8 mouse cellular contexts compared by ENCODE assay signal in genomic region chr7:13277833-13278232, GRCm38 (mm10). TPM values are rescaled to one million over a fixed set of nuclear protein-coding genes. Genes with fewer than 3 reads are reported as not detected.
DNase-seq lines count a peak whose midpoint lies in the region; ATAC-seq and TF ChIP-seq lines count a peak whose summit lies in the region.

No protein-coding gene starts in this region.

- no peak for TF ChIP-seq POLR2A in lung, adult 2 months (IDR thresholded peaks at IDR 0.05; ENCODE audit: borderline replicate concordance, extremely low read depth, low read depth, low read length)

- peak overlapping the region; percentile 88 for H3K4me2 ChIP-seq in embryonic facial prominence, embryonic 14.5 days (ENCODE audit: low read depth, low read length)
- H3K4me2 ChIP-seq in intestine, postnatal 0 days (replicated peaks; ENCODE audit: low read depth), result peak overlapping the region; percentile 86
- H3K4me2 ChIP-seq in neural tube, embryonic 13.5 days, result peak overlapping the region; percentile 76

- peaks cover 47% of the 10 kb centered on the region for H3K36me3 ChIP-seq in embryonic facial prominence, embryonic 14.5 days (ENCODE audit: control insufficient read depth, insufficient read depth, low read length)
- H3K36me3 ChIP-seq in intestine, postnatal 0 days (ENCODE audit: control insufficient read depth, insufficient read depth), result 0 out of 2 replicates have a peak, but pooled peaks cover 10% of the 10 kb centered on the region
- peaks cover 46% of the 10 kb centered on the region for H3K36me3 ChIP-seq in neural tube, embryonic 13.5 days

- no peaks in the 10 kb centered on the region for H3K27me3 ChIP-seq in embryonic facial prominence, embryonic 14.5 days (replicated peaks; ENCODE audit: control insufficient read depth, insufficient read depth, low read length)
- no peaks in the 10 kb centered on the region for H3K27me3 ChIP-seq in intestine, postnatal 0 days (replicated peaks; ENCODE audit: control insufficient read depth, insufficient read depth, low read length)
- H3K27me3 ChIP-seq in neural tube, embryonic 13.5 days, result no peaks in the 10 kb centered on the region

- no peaks in the 10 kb centered on the region for H3K9me3 ChIP-seq in embryonic facial prominence, embryonic 14.5 days (ENCODE audit: control insufficient read depth, low read length)
- no peaks in the 10 kb centered on the region for H3K9me3 ChIP-seq in intestine, postnatal 0 days (ENCODE audit: control insufficient read depth)
- no peaks in the 10 kb centered on the region for H3K9me3 ChIP-seq in neural tube, embryonic 13.5 days

- ATAC-seq in embryonic facial prominence, embryonic 14.5 days (ENCODE audit: low read depth), result no peak
- no peak for ATAC-seq in intestine, postnatal 0 days
- peak; percentile 2 for ATAC-seq in neural tube, embryonic 13.5 days (ENCODE audit: low read depth)

- 16% methylated on average over 2 of the region's 2 CpGs for whole genome bisulfite sequencing in lung, adult 2 months
- 31% methylated on average over 2 of the region's 2 CpGs for WGBS in embryonic facial prominence, embryonic 14.5 days
- 19% methylated on average over 2 of the region's 2 CpGs for WGBS in intestine, postnatal 0 days
- 31% methylated on average over 2 of the region's 2 CpGs for WGBS in neural tube, embryonic 13.5 days

- H3K4me3 ChIP-seq in lung, adult 2 months (replicated peaks; ENCODE audit: extremely low read depth, low read depth, low read length), result peak overlapping the region; percentile 84
- H3K4me3 ChIP-seq in embryonic facial prominence, embryonic 14.5 days (ENCODE audit: low read depth, low read length), result peak overlapping the region; percentile 70
- H3K4me3 ChIP-seq in intestine, postnatal 0 days (ENCODE audit: low read depth, low read length), result peak overlapping the region; percentile 76
- peak overlapping the region; percentile 61 for H3K4me3 ChIP-seq in neural tube, embryonic 13.5 days

- peaks cover 2% of the 10 kb centered on the region for H3K4me1 ChIP-seq in lung, adult 2 months (ENCODE audit: control insufficient read depth, insufficient read depth, low read length)
- H3K4me1 ChIP-seq in embryonic facial prominence, embryonic 14.5 days (ENCODE audit: control insufficient read depth, insufficient read depth, low read length), result 0 out of 2 replicates have a peak, but pooled peaks cover 3% of the 10 kb centered on the region
- H3K4me1 ChIP-seq in intestine, postnatal 0 days (replicated peaks; ENCODE audit: control insufficient read depth, insufficient read depth, low read length), result peaks cover 4% of the 10 kb centered on the region; the same call in 1 of the 2 replicates
- H3K4me1 ChIP-seq in neural tube, embryonic 13.5 days (replicated peaks), result peaks cover 7% of the 10 kb centered on the region

- no peak for DNase-seq in lung, adult 2 months
- DNase-seq in lung, postnatal 25 days (ENCODE audit: low spot score), result no peak
- DNase-seq in embryonic facial prominence, embryonic 14.5 days (ENCODE audit: low spot score), result no peak
- DNase-seq in ovary, postnatal 14 days (ENCODE audit: low spot score), result no peak
- no peak for DNase-seq in adrenal gland, postnatal 36 days
- DNase-seq in ovary, postnatal 10 days (ENCODE audit: low spot score), result no peak

- peak overlapping the region; percentile 86 for H3K9ac ChIP-seq in embryonic facial prominence, embryonic 14.5 days (ENCODE audit: low read depth, low read length)
- H3K9ac ChIP-seq in intestine, postnatal 0 days (ENCODE audit: low read depth, low read length), result peak overlapping the region; percentile 62
- peak overlapping the region; percentile 86 for H3K9ac ChIP-seq in neural tube, embryonic 13.5 days

- H3K27ac ChIP-seq in embryonic facial prominence, embryonic 14.5 days (replicated peaks; ENCODE audit: low read depth, low read length), result peak overlapping the region; percentile 87
- no peak overlapping the region for H3K27ac ChIP-seq in intestine, postnatal 0 days (ENCODE audit: low read depth, low read length)
- peak overlapping the region; percentile 88; the same call in 1 of the 2 replicates for H3K27ac ChIP-seq in neural tube, embryonic 13.5 days (replicated peaks)

- no peak for TF ChIP-seq CTCF in lung, adult 2 months (IDR thresholded peaks at IDR 0.05; ENCODE audit: insufficient read depth, low read length)
- no peak for TF ChIP-seq CTCF in intestine, postnatal 0 days (IDR thresholded peaks at IDR 0.05; ENCODE audit: low read depth)

RNA-seq across cellular contexts. Expression of gene Zswim9, which starts 0.7 kb away (rescaled TPM):
- polyA plus RNA-seq in lung, adult 2 months (2012; rRNA removed), result 5.3 and 6.0 TPM in 2 replicates
- polyA plus RNA-seq in embryonic facial prominence, embryonic 14.5 days (2014; fragmentation: Nextera tagmentation; extraction: Ambion mirVana), result 3.8 and 4.2 TPM in 2 replicates
- polyA plus RNA-seq in intestine, postnatal 0 days (2015; fragmentation: Nextera tagmentation; extraction: Ambion mirVana), result 1.6 and 1.9 TPM in 2 replicates
- polyA plus RNA-seq in neural tube, embryonic 13.5 days (2015; fragmentation: Nextera tagmentation; extraction: Ambion mirVana), result 11.7 and 20.4 TPM in 2 replicates
- 1 to 10 TPM; 7.1 to 8.4 TPM for total RNA-seq in adrenal gland, postnatal 36 days (2021)

RNA-seq across cellular contexts. Expression of gene Lig1, which starts 0.8 kb away (rescaled TPM):
- 4.4 and 4.7 TPM in 2 replicates for polyA plus RNA-seq in lung, adult 2 months (2012; rRNA removed)
- 80.5 and 86.9 TPM in 2 replicates for polyA plus RNA-seq in embryonic facial prominence, embryonic 14.5 days (2014; fragmentation: Nextera tagmentation; extraction: Ambion mirVana)
- polyA plus RNA-seq in intestine, postnatal 0 days (2015; fragmentation: Nextera tagmentation; extraction: Ambion mirVana), result 30.0 and 34.4 TPM in 2 replicates
- polyA plus RNA-seq in neural tube, embryonic 13.5 days (2015; fragmentation: Nextera tagmentation; extraction: Ambion mirVana), result 31.7 and 37.7 TPM in 2 replicates
- total RNA-seq in adrenal gland, postnatal 36 days (2021), result 10 to 100 TPM; 12.3 to 12.8 TPM

RNA-seq across cellular contexts. Expression of gene Pla2g4c, which starts 46.6 kb away (rescaled TPM):
- polyA plus RNA-seq in lung, adult 2 months (2012; rRNA removed), result 0.05 and 0.12 TPM in 2 replicates
- 0.97 and 1.1 TPM in 2 replicates for polyA plus RNA-seq in embryonic facial prominence, embryonic 14.5 days (2014; fragmentation: Nextera tagmentation; extraction: Ambion mirVana)
- 0.20 and 0.21 TPM in 2 replicates for polyA plus RNA-seq in intestine, postnatal 0 days (2015; fragmentation: Nextera tagmentation; extraction: Ambion mirVana)
- 0.47 and 0.99 TPM in 2 replicates for polyA plus RNA-seq in neural tube, embryonic 13.5 days (2015; fragmentation: Nextera tagmentation; extraction: Ambion mirVana)
- total RNA-seq in adrenal gland, postnatal 36 days (2021), result under 1 TPM; 0.16 to 0.46 TPM
